Mouse (Mus musculus): ENCODE measurements around the gene Prps1.

DNA sequence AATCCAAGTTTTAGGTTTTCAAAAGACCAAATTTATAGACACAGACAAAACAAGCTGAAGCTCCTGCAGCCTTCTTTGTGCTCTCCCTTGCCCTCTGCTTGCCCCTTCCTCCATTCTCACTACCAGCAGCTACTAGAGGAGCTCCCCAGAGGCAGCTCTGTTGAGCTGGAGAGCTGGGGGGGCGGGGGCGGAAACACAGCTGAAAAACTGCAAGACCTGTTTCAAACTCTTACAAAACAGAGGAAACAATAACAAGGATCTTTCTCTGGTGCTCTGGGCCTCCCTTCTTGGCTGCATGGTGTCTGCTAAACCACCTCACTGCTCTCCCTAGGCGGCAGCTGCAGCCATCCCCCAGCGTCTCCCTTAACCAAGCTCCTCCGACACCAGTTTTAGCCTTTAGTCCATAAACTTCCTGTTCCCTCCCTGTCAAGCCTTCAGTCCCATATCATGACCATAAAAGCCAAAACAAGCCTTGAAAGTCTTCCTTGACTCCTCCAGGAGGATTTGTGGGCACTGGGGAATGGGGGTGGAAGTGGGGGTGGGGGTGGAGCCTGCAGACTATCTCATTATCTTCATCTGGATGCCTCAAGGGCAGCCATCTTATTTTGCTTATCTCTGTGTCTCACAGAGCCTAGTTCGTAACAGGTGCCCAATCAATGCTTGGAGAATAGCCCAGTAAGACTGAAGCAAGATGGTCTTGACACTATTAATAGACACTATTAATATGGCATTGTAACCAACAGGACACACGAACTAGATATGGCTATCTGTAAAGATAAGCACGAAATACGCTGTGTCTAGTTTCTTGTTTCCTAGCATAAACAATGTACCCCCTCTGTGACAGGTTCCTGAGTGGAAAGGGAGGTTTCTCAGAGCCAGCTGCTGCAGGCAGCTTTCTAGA is 45.2 kb downstream of the Prps1 start:
- TF ChIP-seq CTCF (conservative IDR thresholded peaks at IDR 0.05; ENCODE audit: low read length) (no peak), NANOG (IDR thresholded peaks at IDR 0.05; ENCODE audit: borderline replicate concordance, low read length) (no peak), POU5F1 (IDR thresholded peaks at IDR 0.05; ENCODE audit: borderline replicate concordance, low read length) (no peak)

Data from E14TG2a.4 (cell line).